Mouse (Mus musculus) hindbrain, embryonic 14.5 days (tissue): ENCODE results near the gene Foxo6. TPM values are rescaled to one million over a fixed set of nuclear protein-coding genes. Genes with fewer than 3 reads are reported as not detected.

Experiments used
- polyA plus RNA-seq: library from polyadenylated mRNA; unstranded; fragments of >200 nt; fragmentation: Nextera tagmentation; extraction: Ambion mirVana; gene quantifications from 2 replicates; pipeline ENCODE4 v1.2.1, GENCODE M21; 2014

Gene Foxo6
- polyA plus RNA-seq, 1 experiment from 2014 or later, result 1.0 TPM

Other genes with a start within 250 kb of the Foxo6 start
- not detected in 2 replicates for gene AL607142.1, start 222.4 kb downstream of the Foxo6 start, polyA plus RNA-seq
- not detected in 2 replicates for gene Edn2, start 126.1 kb downstream of the Foxo6 start, polyA plus RNA-seq
- gene Scmh1, start 117.9 kb upstream of the Foxo6 start, polyA plus RNA-seq, result 73.3 and 76.8 TPM in 2 replicates
- gene Slfnl1, start 244.9 kb upstream of the Foxo6 start, polyA plus RNA-seq, result not detected in 2 replicates